Mouse (Mus musculus) layer of hippocampus, adult 9-11 months (tissue): ENCODE measurements at regions not wholly inside any gene's neighbourhood (a gene's known extent, or its start where the extent isn't known, plus 50 kb on each side); places are given as distances from the start of the nearest gene placed in this dataset.

ENCODE experiments used
- DNase-seq: peaks from one replicate; pipeline ENCODE4 v3.0.0; 2022

DNA sequence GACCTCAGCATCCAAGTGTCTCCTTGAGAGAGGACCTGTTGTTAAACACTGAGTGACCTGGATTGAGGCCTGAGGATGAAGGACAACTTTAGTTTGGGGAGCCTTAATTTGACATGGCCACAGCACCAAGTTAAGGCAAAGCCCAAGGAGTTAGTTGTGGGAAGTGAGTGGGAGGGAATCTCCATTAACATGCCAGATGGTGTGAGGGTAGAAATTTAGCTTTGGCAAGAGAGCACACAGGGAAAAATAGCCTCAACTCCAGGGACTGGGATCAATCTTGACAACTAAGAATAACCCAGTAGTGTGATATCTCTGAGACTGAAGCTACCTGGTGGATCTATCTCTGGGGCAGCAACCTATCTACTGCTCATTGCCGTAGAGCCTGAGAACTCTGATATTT, 105.4 kb downstream of the Ahr start:
- no peak for DNase-seq

DNA sequence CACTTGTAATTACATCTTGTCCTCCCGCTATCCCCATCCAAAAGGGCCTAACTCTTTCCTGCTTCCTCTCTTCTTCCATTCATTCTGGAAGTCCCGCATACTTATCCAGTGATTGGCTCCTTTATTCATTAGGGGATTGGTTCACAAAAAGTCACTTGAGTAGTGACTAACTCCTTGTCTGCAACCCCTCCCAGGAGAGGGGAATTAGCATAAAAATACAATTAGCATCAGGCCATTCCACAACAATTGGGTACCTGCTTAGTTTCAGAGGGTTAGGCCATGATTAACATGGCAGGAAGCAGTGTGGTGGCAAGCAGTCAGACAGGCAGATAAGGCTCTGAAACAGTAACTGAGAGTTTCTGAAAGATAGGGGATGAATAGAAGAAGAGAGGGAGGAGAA, 115.6 kb downstream of the Ahr start:
- DNase-seq: no peak

DNA sequence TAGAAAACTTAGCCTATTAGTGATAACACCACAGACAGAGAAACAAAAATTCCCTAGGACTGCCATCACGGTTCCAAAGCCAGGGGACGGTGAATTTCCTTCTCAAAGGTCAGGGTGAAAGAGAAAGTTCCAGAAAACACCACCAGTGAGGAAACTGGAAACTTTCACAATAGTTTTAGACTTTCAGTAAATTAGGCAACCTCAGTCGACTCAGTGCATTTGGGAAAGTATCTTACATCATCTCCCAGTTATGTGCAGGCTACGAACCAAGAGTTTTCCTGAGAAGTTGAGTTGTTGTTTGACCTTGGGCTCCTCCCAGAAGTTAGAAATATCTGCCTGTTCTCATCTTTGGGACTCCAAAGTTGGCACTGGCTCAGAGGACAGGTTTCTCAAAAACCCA, 116.9 kb downstream of the Ahr start:
- no peak for DNase-seq

DNA sequence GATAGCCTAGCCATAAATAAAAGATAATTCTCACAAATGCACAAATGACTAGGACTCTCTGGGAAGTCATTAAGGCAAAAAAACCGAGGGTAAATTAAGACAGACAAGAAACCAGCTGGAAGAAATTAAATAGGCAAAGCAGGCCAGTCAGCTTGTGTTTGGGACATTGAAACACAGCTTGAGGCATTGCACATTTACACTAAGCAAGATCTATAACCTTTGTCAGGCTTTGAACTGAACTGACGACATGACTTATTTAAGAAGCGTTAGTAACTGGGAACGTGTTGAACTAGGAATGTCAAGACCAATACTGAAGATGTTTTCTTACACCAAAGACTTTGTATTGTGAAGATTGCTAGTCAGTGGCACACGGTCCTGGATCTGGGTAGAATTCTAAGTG, 118.3 kb downstream of the Ahr start:
- no peak for DNase-seq

DNA sequence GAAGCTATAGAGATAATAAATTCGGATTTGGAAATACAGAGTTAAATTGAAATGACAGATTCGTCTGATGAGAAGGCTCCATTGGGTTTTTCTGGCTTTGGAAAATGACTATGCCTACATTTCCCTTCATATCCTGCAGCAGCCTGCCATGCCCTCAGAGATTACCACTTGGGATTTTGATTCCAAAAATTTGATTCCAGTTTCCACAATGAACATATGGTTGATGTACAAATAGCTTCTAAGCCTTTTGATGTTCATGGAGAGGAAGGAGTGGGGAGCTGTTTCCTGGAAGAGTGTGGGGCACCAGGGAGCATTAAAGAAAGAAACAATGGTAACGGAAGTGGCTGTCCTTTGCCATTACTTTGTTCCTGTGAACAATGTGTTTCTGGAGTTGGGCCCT, 122.1 kb downstream of the Ahr start:
- DNase-seq: no peak

DNA sequence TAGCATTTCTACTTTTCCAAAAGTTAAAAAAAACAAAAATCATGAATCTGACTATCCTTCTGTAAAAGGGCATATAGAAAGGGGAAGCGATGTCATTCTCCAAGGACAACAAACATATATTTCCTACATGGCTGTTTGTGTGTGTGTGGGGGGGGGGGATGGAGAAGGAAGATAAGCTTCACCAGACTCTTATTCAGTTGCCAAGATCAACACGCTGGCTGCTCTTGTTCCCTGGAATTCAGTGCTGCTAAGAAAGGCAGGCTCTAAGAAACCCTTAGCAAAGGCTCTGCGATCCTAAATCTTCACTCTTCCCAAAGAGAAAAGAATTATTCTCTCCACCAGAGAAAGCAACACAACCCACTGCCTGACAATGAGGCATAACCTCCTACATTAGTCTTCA, 126.4 kb downstream of the Ahr start:
- DNase-seq: no peak

DNA sequence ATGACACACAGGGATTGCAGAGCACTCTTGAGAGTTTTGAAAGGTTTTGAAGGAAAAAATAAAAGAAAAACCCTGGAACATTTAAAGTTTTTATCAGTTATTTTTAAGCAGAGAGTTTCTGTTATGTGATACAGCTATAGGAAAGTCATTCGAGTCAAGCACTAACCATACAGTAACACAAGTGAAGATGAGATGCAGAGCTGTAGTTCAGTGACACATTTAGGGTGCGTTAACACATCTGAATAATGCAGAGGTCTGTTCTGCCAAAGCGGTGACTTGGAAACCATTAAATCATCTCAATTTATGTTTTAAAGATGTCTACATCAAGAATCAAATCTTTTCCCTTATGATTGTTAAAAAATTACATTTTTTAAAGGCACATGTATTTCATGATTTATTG, 126.8 kb downstream of the Ahr start:
- DNase-seq: no peak

DNA sequence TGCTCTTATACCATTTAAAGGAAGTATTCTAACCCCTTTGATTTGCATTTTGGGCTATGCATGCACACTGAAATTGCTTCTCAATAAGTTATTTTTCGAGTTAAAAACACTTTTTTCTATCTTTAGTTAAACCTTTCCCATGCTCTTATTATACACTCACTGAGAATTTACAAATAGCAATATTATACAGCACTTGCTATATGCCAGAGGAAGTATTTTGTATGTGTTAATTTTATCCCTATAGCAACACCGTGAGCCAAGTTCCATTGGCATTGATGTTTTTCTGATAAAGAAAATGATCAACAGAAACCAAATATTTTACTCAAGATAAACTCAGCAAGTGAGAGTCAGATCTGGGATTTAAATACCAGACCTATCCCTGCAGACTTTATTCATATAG, 133.0 kb downstream of the Ahr start:
- no peak for DNase-seq

DNA sequence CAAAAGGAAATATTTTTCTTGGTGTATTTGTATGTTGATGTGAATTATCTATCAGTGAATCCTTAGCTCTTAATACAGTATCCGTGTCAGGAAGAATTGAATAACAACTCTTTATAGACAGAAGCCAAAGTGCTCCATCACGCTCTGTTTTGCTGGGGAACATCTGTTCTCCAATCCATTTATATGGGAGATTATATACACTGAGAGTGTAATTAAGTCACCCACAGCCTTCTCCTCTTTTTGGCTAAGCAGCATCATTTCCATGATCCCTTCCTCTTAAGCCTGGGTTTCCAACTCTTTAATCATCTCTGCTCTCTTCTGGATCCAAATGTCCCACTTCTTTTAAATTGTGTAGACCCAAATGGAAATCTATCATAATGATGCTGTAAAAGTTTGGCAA, 133.6 kb downstream of the Ahr start:
- peak; percentile 14 for DNase-seq

DNA sequence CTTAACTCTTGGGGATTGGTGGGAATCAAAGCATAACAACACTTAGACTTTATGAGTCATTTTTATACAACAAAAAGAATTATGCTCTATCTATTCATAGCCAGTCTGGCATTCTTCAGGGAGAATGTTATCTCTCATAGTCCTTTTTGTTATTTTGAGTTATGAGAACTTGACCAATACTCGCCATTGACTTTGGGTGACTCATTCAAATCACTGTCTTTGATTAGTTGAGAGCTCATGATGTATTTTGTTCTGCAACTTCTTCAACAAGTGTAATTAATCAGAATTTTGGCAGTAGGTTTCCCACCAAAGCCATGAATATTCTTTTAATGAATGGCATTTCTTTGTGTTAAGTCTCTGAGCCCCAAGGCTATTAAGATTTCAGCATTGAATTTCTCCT, 139.6 kb downstream of the Ahr start:
- no peak for DNase-seq

DNA sequence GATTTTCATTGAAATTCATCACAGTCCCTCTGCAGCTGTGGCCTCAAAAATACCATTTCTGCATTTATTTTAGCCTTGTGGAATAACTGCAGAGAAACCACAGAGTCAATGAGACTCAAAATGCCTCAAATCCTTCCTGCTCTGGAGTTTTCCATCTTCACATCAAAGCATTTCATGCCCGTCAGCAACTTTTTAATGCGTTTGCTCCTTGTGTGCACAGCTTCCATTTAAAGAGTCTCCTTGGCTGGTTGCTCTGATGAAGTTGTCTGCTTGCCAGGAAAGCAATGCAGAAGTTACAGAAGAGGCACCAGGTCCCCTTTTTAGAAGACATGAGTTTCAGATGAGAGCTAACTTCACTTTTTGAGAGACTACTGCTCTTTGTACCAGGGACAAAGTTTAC, 142.7 kb downstream of the Ahr start:
- peak; percentile 42 for DNase-seq

DNA sequence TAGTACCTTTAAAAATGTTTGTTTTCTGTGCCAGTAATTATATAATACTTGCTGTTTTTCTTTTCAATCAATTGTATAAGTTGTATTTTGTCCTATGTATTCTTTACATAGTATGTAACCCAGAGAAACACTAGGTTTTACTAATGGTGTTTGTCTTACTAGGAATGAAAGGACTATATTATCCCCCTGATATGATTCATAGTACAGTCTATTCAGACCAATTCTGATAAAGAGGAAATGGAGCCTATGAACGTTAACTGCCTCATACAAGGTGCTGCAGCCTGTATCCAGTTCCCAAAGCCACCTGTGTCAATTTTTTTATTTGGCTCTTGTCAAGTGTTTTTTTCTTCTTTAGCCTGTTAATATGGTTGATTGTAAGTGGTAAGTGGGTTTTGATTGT, 144.6 kb downstream of the Ahr start:
- DNase-seq: no peak

DNA sequence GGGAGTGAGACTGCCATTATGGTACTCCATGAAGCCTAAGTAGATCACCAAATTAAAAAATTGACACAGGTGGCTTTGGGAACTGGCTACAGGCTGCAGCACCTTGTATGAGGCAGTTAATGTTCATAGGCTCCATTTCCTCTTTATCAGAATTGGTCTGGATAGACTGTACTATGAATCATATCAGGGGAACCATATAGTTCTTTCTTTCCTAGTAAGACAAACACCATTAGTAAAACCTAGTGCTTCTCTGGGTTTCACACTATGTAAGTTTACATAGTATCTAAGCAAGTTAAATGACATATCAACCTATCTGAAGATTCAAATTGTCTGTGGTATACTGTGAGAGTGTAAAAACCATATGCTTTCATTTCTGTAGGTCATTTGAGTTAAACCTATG, 145.0 kb downstream of the Ahr start:
- DNase-seq: no peak

DNA sequence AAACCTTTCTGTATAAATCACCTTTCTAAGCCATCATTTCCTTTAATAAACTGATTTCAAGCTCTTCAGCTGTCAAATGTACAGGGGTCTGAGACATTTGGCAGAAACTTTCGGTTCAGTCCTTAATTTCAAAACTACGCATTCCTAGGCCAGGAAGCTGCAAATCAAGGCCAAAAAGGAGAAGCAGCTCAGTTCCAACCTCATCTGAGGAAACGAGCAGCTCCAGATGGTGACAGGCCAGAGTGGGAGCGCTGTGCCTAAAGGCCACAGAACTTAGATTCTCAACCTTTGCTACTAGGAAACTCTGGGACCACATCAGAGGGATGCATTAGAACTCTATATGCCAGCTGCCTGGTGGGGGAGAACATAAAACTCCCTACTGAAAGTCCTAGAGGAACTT, 150.6 kb downstream of the Ahr start:
- DNase-seq: no peak

DNA sequence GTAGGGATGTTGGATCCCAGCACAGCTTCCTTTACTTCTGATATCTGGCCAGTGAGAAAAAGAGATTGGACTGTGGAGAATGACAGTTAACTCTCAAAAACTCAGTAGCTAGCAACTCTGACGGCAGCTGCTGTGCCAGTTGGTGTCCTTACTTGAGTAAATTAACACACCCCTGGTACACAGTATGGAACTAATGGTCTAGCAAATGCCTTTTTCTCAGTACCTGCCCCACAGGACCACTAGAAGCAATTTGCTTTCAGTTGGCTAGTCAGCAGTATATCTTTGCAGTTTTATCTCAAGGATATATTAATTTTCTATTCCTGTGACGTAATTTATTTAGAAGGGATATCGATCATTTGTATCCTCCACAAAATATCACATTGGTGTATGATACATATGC, 157.6 kb downstream of the Ahr start:
- DNase-seq: no peak

DNA sequence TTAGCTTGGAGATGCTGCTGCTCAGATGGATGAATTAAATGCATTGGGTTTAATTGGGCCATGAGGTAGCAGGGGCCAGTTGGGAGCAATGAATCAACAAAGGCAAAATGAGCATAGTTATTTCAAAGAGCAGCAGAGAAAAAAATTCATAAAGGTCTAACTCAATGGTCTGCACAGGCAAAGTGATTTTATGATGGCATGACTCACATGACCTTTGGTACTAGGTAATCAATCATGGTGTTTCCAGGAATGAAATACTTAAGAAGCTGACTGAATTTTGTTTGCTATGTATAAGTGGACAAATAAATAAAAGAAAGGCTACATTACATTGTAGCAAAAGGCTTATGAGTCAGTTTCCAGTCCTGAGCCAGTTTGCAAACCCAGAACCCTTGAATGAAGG, 158.5 kb downstream of the Ahr start:
- DNase-seq: no peak

DNA sequence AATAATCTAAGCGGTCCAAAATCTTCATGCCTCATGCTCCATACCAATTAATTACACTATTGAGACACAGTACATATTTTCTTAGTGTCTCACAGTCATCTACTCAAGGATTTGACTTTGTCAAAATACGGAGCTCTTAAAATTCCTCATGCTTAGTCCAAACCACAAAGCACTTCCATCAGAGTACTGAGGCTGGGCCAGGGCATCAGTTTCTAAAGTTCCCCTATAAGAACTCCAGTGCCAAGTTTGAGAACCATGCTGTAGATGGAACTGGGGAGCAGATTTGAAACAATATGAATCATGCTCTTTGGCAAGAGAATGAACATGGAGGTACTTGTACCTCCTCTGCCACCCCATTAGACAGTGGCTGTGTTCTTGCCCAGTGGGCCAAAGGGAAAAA, 176.9 kb downstream of the Ahr start:
- DNase-seq: no peak

DNA sequence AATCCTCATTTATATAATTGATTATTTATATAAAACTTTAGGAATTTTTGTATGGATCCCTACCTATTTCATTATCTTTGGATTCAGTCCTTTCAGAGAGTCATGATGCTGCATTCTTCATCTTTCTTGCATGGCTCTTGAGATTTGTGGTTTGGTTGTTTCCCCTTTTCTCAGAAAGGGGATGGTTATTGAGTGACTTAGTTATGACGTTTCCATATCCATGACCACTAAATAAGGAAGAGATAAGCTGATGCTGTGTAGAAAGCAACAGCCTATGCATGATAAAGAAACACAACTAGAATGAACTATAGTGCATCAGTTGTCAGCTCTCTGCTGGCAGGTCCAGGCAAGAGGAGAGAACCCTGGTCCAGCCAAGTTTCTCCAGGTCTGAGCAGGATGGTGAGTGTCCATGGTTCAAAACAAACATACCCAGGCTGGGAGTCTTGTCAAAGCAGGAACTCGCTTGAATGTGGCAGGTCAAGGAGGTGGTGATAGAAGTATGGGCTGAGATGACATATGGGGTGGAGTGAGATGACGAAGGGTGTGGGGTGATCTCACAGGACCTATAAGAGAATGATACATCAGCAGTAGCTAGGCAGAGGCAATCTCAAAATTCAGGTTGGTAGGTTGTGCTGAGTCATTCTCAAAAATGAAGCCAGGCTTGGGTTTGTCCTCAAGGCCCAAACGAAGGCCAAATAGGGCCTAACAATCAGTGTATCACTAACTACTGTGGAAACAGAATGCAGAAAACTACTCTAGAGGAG, 196.5 kb downstream of the Ahr start:
- no peak for DNase-seq

DNA sequence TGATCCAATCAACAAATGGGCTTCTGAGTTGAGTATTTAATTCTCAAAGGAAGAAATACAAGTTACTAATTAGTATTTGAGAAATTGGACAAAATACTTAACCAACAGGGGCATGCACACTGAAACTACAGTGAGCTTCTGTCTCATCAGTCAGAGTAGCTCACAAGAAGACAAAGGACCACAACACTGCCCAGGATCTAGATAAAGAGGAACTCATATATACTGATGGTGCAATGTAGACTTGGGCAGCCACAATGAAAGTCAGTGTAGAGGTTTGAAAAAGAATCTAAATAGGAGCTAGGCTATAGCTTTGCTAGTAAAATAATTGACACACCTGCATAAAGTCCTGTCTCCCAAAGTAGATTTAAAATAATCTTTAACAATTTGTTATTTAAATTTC, 198.5 kb downstream of the Ahr start:
- DNase-seq: no peak

DNA sequence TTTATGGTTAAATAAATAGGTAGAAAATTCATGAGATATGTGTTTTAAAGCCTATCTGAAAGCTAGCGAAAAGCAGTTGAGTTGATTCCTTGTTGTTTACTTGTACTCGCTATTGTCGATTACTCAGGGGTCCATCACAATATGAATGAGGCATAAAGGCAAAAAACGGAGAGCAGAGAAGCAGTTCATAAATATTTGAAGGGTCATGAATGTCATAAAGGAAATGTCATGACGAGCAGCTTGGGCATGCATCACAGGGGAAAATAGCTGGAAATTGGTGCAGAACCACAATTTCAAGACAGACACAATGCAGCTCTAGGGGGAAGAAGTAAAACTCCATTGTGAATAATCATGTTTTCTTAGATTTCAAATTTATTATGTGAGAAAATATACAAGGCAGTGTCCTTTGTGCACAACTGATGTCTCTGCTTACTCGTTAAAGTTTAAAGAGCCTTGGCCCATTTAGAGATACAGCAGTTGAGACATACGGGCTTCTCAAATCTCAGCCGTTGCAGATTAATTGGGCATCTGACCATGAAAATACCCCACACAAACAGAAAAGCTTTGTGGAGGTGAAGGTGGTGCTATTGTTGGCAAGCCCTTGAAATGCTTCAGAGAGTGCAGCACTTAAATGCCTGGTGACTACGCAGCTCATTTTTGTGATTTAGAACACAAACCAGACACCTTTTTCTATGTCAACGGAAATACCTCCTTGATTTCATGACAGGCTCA, 200.3 kb downstream of the Ahr start:
- no peak for DNase-seq

DNA sequence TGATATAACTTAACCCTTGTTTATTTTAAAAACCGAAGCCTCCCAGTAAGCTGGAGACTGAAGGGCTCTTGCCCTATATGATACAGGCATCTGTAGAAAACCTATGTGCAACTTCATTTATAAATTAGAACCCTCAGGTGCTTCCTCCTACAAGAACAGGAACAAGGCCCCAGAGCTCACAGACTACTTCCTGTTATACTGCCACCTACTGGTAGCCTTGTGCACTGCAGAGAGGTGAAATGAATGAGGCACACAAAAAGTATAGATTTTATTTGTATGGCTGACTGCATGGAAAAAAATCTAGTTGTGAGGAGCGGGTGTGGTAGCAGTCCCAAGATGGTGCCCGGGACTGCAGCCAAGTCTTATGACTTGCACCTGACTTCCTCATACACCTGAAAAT, 203.5 kb downstream of the Ahr start:
- no peak for DNase-seq

DNA sequence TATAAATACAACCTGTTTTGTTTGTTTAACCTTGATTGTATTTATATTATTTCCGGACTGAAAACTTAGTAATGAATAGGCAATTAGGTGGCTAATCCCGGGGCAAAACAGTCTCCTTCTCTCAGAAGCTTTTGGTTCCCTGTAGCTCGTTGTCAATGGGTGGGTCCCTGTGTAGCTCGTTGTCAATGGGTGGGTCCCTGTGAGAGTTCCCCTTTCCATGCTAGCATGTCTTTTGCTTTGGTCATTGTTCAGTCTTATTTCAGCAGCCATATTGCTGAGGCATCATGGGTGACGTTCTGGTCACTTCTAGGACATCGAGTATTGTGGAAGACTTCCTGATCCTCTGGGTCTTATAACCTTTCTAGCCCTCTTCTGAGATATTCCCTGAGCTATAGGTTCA, 205.1 kb downstream of the Ahr start:
- no peak for DNase-seq

DNA sequence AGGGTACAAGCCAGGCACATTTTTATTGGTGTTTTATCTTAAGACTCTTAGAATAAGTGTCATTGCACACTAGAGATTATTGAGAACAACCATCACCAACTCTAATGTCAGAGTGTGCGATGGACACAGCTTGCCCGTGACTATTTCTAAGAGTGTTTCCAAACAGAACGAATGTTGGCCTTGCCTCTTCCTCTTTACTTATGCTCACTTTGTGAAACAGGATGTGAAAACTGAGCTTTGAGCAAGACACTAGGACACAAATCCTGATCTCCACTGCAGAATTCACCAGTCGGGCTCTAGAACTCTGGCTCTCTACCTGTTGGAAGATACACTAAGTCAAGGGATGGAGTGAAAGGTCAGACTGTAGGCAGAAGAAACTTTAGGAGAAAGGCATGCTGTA, 215.3 kb downstream of the Ahr start:
- DNase-seq: no peak

DNA sequence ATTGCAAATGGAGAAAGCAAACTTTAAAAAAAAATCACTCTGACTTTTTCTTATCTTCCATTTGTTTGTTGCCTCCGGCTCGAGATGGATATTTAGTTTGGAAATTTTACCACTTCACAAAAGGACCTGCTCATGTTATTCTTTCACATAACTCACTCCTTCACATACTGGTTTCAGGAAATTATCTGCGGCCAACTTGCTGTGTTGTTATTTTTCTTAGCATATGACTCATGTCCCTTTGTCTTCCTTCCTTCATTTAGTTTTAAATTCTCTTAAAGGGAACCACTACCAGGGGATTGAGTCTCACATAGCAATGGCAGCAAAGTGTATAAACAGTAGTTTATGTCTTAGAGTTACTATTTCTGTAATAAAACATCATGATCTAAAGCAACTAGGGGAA, 217.8 kb downstream of the Ahr start:
- DNase-seq: no peak

DNA sequence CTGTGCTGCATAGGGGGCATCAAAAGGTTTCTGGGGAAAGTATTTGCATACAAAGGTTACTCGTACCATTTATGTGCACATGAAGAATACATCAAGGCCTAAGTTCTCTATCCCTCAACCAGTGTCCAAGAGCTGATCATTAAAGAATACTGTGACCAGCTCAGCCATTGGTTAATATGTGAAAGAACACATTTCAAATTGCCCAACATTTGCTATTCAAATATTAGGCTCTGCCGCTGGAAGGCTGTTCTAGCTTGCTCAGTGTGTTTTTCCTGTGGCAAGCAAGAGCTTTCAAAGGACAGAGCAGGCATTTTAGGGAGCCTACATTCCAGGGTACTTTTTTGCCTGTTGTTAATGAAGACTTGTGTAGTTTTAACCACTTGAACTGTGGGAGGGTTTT, 220.8 kb downstream of the Ahr start:
- DNase-seq: no peak
